Mouse (Mus musculus) heart, embryonic 14.5 days (tissue): ENCODE data around the gene Csf2ra. TPM values are rescaled to one million over a fixed set of nuclear protein-coding genes. Genes with fewer than 3 reads are reported as not detected.

Experiments used
- polyA plus RNA-seq: library from polyadenylated mRNA; unstranded; fragments of >200 nt; fragmentation: Nextera tagmentation; extraction: Ambion mirVana; gene quantifications from 2 replicates; pipeline ENCODE4 v1.2.1, GENCODE M21; 2014

Csf2ra gene
- polyA plus RNA-seq, 1 experiment from 2014 or later: 32.0 TPM

Other genes with a start within 250 kb of the Csf2ra start
- 36.7 and 38.7 TPM in 2 replicates for gene Zfp950, start 87.6 kb downstream of the Csf2ra start, polyA plus RNA-seq
- 0.23 TPM in 1 of 2 replicates, not detected in the other for gene Gm7102, start 52.1 kb downstream of the Csf2ra start, polyA plus RNA-seq
- not detected in 2 replicates for gene Gm6020, start 44.5 kb downstream of the Csf2ra start, polyA plus RNA-seq
- gene Gm21060, start 68.6 kb upstream of the Csf2ra start, polyA plus RNA-seq: not detected in 2 replicates